Mouse (Mus musculus) granulocyte monocyte progenitor cell, adult 5-6 weeks (primary cell): ENCODE results near the gene Ctnnbl1. TPM values are rescaled to one million over a fixed set of nuclear protein-coding genes. Genes with fewer than 3 reads are reported as not detected.
A peak's percentile ranks its signal among the peaks of the same experiment; 100 is the strongest.

Source experiments
- ATAC-seq: replicated peaks from 2 replicates; pipeline ENCODE4 v1.8.0; 2016; ENCODE audit warnings: mild to moderate bottlenecking, moderate TSS enrichment, inconsistent platforms; ENCODE audit not compliant: poor library complexity, severe bottlenecking
- total RNA-seq, 2 experiments: library from RNA; stranded (forward) in 1 of 2; stranded (reverse) in 1 of 2; fragments of 200-712, 200-1000 nt in 1 of 2; fragments of >200 nt in 1 of 2; fragmentation: Nextera tagmentation in 1 of 2; gene quantifications; 2 replicates each; pipeline ENCODE4 v1.2.3; 2014 to 2017

Gene Ctnnbl1
- total RNA-seq, 2 experiments from 2014 or later: 33.9 to 60.9 TPM

- ATAC-seq: no peak
Measured at GRCm38 (mm10) chr2:157791528-157792162, 54.4 kb downstream of the Ctnnbl1 start.

GRCm38 (mm10) chr2:157792840-157793552, 55.8 kb downstream of the Ctnnbl1 start:
- ATAC-seq: peak; percentile 94

- peak; percentile 50 for ATAC-seq
Measured at GRCm38 (mm10) chr2:157793851-157794332, 56.7 kb downstream of the Ctnnbl1 start.

- ATAC-seq: no peak
Measured at GRCm38 (mm10) chr2:157795627-157796423, 58.6 kb downstream of the Ctnnbl1 start.

GRCm38 (mm10) chr2:157799533-157799932, 62.3 kb downstream of the Ctnnbl1 start:
- ATAC-seq: no peak

GRCm38 (mm10) chr2:157800288-157800687, 63.1 kb downstream of the Ctnnbl1 start:
- ATAC-seq: no peak

- ATAC-seq: no peak
Measured at GRCm38 (mm10) chr2:157800746-157801501, 63.7 kb downstream of the Ctnnbl1 start.

- no peak for ATAC-seq
Measured at GRCm38 (mm10) chr2:157801505-157802357, 64.5 kb downstream of the Ctnnbl1 start.

GRCm38 (mm10) chr2:157802666-157803065, 65.5 kb downstream of the Ctnnbl1 start:
- ATAC-seq: no peak

GRCm38 (mm10) chr2:157804388-157804787, 67.2 kb downstream of the Ctnnbl1 start:
- ATAC-seq: no peak

- ATAC-seq: no peak
Measured at GRCm38 (mm10) chr2:157805091-157805490, 67.9 kb downstream of the Ctnnbl1 start.

- ATAC-seq: no peak
Measured at GRCm38 (mm10) chr2:157807076-157807475, 69.9 kb downstream of the Ctnnbl1 start.

GRCm38 (mm10) chr2:157807621-157808367, 70.6 kb downstream of the Ctnnbl1 start:
- no peak for ATAC-seq

GRCm38 (mm10) chr2:157808368-157808923, 71.2 kb downstream of the Ctnnbl1 start:
- peak; percentile 59 for ATAC-seq

GRCm38 (mm10) chr2:157809341-157809740, 72.1 kb downstream of the Ctnnbl1 start:
- ATAC-seq: 0 out of 2 replicates have a peak, but pooled peaks have one; percentile 13

GRCm38 (mm10) chr2:157810749-157811148, 73.5 kb downstream of the Ctnnbl1 start:
- no peak for ATAC-seq

- no peak for ATAC-seq
Measured at GRCm38 (mm10) chr2:157813121-157813520, 75.9 kb downstream of the Ctnnbl1 start.
